Mouse (Mus musculus) ovary, postnatal 10 days (tissue): Measurements from ENCODE around the gene B3galt4.
"Not testable (repeated sequence)": the region's sequence is repeated elsewhere in the genome, so short reads cannot be mapped to it uniquely, and the experiment has no call there.

Experiments used
- DNase-seq: peaks from one replicate; pipeline ENCODE4 v3.0.0; 2022; ENCODE audit warnings: low spot score

Gene B3galt4

DNA sequence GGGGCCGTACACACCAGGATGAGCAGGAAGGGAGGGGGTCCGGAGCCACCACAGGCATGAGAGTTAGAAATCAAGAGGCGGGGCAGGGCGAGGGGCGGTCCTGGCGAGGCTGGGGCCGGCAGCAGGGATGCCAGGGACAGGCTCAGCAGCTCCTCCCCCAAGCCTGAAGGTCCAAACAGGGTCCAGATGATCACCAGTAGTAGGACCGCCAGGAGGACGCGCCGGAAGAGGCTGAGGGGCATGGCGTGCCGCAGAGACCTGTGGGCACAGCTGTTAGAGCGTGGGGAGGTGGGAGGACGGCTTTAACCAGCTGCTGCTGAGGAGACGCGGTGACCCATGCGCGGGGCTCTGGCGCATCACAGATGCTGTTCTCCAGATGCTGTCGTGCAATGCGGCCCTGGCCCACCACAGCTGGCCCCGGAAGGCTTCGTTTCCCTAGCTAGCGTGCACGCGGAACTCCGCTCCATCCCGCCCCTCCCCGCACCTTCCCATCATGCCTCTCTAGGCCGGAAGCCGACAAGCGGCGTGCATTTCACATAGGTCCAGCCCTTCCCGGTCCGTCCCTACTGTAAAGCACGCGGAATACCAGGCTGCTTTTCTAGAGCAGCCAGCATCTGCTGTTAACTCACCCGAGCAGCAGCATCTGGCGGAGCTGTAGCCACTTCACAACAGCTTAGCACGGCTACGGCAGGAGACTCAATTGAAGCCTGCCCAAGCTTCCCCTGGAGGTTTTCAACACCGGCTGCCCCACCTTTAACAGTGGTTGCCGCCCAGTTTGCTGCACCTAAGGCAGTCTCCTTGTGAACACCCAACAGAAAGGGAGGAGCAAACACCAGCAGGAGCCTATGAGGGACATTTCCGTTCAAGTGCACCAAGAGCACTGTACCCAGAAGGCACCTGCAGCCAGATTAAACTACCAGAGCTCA lies at the start of gene B3galt4:
TSS of gene B3galt4 (minus strand) at position 468 of the 926 bp plus-strand sequence.
- peak; percentile 57 for DNase-seq

DNA sequence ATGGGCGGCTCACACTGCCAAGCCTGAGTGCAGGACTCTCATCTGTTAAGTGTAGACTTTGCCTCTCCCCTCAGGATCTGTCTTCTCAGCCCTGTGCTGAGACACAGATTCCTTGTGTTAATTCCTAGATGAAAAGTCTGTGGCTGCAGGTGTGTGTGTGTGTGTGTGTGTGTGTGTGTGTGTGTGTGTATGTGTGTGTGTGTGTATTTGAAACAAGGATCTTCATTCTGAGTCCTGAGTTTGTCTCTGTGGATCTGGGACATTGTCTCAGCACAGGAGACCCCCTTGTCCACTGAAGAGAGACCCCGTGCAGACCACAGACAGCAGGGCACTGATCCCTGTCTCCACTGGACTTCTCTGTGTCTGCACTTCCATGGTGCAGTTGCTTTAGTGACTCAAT lies 49.5 kb upstream of the B3galt4 start:
- DNase-seq, result not testable (repeated sequence)

DNA sequence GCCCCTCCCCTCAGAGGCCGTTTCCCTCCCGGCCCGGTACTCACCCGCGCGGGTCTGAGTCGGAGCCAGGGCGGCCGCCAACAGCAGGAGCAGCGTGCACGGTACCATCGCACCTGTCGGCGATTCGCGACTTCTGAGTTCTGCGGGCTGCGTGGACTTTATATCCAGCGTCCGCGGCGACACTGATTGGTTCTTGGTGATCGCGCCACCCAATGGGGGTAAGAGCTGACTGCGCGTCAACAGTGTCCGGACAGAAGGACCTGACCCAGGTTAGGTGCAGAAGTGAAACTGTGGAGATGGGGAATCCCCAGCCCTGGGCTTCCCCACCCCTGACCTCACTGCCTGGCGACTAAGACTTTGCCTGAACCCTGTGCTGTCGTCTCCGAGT lies 48.9 kb upstream of the B3galt4 start, which contains the start of gene H2-K1:
TSS of gene H2-K1 (minus strand) at position 198 of the 388 bp plus-strand sequence.
- DNase-seq, result peak; percentile 73

DNA sequence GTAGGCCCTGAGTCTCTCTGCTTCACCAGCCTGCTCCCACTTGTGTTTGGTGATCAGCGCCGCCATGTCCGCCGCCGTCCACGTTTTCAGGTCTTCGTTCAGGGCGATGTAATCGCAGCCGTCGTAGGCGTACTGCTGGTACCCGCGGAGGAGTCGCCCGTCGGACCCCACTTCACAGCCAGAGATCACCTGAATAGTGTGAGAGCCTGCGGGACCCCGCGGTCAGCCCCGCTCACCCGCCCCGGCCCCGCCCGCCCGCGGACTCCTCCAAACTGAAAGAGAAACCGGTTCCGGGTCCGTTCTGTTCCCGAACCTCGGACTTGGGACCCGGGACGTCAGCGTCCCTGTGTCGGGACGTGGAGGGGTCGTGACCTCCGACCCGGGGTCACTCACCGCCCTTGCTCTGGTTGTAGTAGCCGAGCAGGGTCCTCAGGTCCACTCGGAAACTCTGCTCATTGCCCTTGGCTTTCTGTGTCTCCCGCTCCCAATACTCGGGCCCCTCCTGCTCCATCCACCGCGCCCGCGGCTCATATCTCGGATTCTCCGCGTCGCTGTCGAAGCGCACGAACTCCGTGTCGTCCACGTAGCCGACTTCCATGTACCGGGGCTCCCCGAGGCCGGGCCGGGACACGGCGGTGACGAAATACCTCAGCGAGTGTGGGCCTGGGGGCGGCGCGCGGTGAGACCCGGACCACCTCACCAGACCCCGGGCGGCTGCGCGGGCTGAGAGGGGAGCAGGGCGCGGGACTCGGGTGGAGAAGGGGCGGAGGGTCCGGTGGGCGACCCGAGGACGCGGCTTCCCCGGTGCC lies 48.3 kb upstream of the B3galt4 start:
- DNase-seq, result no peak

DNA sequence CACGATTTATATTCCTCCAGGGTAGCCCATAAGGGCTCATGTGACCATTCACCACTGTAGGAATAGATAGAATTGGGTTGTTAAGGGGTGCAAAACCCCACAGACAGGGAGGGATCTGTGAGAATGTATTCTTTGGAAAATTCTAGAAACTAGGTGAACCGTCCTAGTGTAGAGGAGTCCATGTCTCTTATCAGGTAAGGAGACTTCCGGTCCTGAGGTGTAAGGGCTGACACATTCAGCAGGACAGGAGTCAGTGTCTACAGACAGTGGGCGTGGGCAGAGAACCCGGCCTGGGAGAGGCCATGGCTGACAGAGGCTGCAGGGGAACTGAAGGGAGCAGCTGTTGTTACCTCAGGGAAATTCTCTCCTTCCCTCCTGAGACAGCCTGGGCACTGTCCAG lies 47.4 kb upstream of the B3galt4 start:
- not testable (repeated sequence) for DNase-seq

DNA sequence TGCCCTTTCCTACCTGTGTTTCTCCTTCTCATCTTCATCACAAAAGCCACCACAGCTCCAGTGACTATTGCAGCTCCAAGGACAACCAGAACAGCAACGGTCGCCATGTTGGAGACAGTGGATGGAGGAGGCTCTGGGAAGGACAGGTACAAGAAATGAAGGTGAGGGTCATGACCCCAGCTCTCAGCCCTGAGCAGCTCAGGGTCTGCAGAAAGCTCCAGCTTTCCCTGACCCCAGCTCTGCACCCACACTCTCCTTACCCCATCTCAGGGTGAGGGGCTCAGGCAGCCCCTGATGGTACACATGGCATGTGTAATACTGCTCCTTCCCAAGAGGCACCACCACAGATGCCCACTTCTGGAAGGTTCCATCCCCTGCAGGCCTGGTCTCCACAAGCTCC lies 45.7 kb upstream of the B3galt4 start:
- not testable (repeated sequence) for DNase-seq

DNA sequence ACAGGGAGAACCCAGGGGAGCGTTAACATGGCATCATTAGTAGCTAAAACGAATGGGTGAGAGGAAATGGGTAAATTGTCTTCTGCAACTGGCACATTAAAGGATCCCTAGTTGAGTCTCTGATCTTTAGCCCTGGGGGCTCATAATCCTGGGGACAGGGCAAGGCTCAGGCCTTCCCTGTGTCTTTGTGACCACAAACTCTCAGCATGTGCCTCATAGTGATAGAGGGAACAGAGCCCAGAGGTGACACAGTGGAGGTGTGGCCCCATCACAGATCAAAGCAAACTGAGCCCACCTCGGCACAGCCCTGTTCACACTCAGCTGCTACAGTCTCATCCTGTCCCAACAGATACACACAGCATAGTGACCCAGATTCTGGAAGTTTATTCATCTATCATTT lies 44.4 kb upstream of the B3galt4 start:
- DNase-seq, result no peak

DNA sequence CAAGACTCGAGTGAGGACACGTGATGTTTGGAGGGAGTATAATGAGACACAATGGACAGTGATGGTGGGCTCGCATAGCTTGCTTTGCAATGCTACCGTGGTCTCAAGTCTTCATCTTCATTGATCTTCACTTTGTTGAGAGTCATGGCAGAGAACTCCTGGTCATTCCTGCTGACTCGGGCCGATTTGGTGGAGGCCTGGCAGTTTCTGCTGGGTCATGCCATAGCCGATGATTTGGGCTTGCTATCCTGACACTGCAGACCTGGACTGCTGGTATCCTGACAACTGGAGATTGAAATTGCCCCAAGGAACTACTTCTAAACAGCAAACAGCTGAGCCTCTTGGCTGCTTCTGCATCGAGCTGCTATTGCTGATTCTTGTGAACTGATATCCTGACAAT lies 43.7 kb upstream of the B3galt4 start:
- DNase-seq, result no peak

DNA sequence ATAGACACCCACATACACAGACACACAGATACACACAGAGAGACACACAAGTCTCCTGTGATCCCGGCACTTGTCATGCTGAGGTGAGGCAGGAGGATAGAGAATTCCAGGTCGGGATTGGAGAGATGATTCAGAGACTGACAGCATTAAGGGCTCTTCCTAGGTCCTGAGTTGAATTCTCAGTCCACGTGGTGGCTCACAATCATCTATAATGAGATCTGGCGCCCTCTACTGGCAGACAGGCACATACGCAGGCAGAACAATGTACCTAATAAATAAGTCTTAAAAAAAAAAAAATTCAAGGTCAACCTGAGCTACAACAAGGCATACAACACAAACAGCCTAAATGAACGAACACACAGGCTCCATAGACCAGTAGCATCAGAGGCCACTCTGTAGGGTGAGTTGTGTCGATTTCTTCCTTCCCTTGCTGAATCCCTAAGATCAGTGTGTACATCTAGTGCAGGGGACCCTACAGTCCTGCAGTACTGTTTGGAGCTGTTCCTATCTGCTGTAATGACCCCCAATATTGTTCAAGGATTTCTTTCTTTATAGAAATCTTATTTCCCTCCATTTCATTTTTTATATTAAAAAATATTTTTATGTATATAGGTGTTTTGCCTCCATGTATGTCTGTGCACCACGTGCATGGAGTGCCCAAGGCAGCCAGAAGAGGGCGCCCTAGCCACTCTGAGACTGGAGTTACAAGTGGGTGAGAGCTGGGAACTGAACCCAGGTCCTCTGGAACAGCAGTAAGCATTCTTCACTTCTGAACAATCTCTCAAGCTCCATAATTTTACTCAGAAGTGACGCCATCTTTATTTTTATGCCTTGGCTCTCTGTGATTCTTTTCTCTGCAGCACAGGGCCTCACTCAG lies 40.7 kb upstream of the B3galt4 start:
- DNase-seq, result no peak

DNA sequence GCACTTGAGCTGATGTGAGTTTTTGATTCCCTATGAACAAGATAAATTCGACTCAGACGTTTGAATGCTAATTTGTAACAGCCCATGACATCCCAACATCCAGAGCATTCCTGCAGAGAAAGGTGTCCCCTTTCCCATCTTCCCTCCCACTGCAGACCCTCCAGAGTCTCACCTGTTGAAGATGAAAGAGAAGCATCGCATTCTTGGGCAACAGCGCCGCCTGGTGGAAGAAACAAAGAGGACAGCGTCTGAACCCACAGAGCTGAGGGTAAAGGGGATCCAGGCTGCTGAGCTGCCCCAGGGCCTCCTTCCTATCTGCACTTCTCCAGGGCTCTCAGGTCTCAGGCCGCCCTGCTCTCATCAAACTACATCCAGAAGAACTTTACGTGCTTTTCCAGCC lies 30.8 kb upstream of the B3galt4 start:
- DNase-seq, result not testable (repeated sequence)

DNA sequence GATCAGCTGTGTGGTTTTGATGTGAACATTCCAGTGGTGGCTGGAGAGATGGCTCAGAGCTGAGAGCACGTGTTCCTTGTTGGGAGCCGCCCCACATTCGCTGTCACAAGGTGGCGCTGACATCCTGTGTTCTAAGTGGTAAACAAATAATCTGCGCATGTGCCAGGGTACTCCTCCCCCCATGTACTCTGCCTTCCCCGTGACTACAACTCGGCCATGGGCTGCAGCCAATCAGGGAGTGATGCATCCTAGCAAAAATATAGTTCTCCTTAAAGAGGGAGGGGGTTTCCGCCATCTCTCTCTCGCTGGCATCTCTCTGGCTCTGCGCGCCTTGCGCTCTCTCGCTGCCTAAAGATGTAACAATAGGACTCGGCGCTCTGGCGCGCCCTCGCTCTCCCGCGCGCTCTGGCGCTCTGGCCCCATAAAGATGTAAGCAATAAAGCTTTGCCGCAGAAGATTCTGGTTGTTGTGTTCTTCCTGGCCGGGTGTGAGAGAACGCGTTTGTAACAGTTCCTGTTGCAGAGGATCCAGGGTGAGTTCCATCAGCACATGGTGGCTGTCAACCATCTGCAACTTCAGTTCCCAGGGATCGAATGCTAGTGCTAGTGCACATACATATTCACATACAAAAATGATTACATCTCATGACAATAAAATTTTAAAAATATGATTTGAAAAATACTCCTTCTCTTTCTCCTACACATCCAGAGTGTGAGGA lies 30.1 kb upstream of the B3galt4 start:
- not testable (repeated sequence) for DNase-seq

DNA sequence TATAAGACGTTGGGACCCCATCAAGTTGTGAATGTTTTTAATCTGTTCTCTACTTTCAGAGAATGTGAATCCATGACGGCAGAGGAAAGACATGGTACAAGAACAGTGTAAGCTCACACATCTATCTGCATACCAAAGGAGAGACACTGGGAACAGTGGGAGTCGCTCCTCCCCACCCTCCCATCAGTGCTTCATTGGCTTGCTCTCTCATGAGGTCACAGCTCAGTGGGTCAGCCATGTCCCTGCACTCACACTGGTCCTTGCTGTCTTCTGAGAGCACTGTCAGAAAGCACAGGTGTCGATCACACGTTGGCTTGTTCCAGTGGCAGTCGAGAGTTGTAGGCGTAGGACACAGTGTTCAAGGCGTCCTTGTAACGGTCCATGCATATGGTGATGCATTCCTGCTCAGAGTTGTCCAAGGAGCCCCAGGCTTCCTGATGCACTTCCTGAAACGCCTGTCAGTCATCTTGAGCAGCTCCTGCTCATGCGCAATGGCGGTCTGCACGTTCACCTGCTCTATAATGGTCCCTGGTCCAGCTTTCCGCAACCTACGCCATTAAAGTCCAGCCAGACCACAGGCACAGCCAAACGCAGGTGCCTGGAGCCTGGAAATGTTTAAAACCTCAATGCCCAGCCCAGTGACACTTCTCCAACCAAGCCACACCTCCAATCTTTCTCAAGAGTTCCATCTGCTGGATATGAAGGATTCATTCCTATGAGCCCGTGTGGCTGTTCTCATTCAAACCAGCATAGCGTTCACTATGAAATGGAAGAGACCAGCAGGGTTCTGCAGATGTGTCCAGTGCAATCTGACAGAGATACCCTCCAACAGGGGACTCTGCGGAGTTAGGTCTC lies 29.1 kb upstream of the B3galt4 start:
- DNase-seq, result no peak

DNA sequence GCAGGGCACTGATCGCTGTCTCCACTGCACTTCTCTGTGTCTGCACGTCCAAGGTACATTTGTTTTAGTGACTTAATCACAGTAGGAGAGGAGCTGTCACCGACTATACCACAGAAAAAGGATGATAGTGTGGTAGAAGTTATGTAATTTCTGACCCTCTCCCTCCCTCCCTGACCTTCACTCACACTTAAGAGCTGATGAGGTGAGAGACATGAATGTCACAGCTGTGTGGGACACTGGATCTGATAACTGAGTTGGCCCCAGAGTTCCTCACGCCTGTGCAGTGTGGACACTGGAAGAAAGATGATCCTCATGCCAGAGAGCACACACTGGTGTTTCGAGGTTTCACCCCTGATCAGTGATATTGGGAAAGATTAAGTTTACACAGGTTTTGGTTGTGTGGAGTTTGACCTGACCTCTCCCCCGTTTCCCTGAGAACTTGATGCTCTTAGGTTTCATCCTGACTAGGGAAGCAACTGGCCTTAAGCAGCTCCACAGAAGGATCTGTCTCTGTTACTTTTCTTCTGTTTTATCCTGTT lies 28.3 kb upstream of the B3galt4 start:
- DNase-seq, result no peak

DNA sequence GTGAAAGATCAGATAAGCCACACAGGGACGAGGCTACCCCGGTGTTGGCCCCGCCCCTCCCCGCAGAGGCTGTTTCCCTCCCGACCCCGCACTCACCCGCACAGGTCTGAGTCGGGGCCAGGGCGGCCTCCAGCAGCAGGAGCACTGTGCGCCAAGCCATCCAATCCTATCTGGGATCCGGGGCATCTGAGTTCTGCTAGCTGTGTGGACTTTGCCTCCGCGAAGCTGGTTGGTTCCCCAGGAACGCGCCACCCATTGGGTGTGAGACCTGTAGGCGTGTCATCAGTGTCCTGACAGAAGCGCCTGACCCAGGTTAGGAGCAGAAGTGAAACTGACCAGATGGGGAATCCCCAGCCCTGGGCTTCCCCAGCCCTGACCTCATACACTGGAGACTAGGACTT lies 27.3 kb upstream of the B3galt4 start:
- DNase-seq, result no peak

DNA sequence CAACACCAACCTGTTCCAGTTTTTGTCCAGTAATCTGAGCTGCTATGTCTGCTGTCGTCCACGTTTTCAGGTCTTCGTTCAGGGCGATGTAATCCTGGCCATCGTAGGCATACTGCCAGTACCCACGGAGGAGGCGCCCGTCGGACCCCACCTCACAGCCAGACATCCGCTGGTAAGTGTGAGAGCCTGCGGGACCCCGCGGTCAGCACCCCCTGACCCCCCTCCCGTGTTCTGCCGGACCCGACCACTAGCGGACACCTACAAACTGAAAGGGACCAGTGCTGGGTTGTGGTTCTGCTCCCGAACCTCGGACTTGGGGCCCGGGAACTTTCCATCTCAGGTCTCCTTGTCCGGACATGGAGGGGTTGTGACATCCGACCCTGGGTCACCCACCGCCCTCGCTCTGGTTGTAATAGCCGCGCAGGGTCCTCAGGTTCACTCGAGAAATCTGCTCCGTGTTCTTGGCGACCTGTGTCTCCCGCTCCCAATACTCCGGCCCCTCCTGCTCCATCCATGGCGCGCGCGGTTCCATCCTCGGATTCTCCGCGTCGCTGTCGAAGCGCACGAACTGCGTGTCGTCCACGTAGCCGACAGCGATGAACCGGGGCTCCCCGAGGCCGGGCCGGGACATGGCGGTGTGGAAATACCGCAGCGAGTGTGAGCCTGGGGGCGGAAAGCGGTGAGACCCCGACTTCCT lies 26.7 kb upstream of the B3galt4 start:
- DNase-seq, result no peak

DNA sequence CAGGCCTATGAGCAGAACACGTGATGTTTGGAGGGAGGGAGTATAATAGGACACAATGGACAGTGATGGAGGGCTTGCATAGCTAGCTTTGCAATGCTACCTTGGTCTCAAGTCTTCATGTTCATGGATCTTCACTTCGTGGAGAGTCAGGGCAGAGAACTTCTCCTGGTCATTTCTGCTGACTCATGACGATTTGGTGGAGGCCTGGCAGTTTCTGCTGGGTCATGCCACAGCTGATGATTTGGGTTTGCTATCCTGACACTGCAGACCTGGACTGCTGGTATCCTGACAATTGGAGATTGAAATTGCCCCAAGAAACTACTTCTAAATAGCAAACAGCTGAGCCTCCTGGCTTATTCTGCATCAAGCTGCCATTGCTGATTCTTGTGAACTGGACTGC lies 22.3 kb upstream of the B3galt4 start:
- DNase-seq, result no peak

DNA sequence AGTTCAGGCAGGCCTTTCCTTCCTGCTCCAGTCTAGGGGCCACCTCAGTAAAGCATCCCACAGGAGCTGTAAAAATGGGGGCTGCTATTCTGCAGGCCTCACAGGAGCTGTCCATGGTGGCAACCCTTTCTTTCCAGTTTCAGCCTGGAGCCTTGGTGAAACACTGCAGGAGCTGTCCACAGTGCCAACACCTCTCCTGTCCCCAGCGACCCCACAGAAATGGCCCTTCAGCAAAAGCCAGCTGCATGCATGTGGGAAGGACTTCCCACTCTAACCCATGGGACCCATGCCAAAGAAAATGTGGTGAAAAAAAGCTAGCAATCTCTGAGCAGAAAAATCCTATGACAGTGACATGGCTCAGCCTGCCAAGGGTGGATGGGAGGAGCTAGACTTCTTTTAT lies 21.4 kb upstream of the B3galt4 start:
- no peak for DNase-seq

DNA sequence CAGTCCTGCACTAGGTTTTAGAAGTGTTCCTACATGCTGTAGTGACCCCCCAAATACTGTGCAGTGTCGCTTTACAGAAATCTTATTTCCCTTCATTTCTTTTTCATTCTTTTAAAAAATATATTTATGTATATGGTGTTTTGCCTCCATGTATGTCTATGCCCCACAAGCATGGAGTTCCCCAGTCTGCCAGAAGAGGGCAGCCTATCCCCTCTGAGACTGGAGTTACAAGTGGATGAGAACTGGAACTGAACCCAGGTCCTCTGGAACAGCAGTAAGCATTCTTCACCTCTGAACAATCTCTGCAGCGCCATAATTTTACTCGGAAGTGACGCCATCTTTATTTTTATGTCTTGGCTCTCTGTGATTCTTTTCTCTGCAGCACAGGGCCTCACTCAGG lies 18.1 kb upstream of the B3galt4 start:
- no peak for DNase-seq

DNA sequence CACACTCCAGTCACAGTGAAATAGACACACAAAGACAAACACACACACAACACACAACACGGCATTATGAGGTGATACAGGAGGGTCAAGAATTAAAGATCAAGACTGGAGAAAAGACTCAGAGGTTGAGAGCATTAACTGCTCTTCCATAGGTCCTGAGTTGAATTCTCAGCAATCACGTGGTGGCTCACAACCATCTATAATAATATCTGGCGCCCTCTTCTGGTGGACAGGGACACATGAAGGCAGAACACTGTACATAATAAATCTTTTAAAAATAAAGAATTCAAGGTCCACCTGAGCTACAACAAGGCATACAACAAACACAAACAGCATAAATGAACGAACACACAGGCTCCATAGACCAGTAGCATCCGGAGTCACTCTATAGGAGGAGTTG lies 17.6 kb upstream of the B3galt4 start:
- DNase-seq, result no peak

DNA sequence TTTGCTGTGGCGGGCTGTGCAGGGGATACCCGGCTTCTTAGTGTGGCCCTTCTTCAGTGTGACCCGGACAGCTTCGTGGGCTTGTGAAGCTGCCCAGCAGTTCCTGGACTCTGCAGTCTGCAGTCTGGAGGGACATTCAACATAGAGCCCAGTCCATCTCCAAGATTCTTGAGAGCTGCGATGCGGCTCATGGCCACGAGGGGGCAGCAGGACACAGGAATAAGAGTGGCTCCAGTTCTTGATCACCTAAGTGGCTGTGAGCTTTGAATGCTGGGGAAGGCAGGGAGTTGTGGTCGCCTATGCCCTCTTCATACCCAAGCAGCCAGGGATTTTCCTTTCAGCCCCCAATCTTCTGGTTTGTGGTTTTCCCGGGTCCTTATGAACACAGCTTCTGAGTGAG lies 17.2 kb upstream of the B3galt4 start:
- DNase-seq, result no peak
